Mouse (Mus musculus): ENCODE results near the gene Jam3. TPM values are rescaled to one million over a fixed set of nuclear protein-coding genes. Genes with fewer than 3 reads are reported as not detected.
A peak's percentile ranks its signal among the peaks of the same experiment; 100 is the strongest.

Gene Jam3
- 5.7 and 7.1 TPM in 2 replicates for polyA plus RNA-seq (2015; fragmentation: Nextera tagmentation; extraction: Ambion mirVana)

DNA sequence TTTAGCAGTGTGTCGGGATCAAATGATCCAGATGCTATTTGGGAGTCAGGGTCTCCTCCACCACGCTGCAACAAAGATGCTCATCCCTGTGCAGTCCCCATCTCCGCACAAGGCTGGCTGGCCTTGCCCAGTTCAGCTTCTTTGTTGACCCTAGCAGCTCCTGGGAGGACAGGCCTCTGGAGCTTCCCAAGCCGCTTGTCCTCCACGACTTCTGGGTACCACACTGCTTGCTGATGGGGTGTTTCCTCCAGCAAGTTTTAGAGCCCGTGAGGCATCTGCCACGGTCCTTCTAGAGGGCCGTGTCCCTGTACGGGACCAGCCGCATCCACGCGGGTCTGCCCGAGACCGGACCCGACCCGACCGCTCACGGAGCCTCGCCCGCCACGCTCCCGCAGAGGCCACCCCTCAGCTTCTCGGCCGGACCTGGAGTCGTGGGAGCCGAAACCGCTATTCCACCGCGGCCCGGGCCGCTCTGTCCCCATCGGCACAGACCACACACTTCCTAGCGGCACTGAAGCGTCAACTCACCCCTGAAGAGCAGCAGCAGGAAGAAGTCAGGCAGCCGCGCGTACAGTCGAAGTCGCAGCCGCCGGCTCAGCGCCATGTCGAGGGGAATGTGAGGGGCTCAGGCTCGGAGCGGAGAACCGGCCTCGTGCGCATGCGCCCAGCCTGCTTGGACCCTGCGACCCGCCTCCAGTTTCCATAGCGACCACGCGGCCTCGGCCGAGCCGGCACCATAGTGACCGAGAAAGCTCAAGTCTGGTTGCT is at the start of gene Jam3:
Gene Jam3, minus strand, starts transcription at position 659 of the 768 bp plus-strand sequence.
- DNase-seq (peak; percentile 33), ATAC-seq (ENCODE audit: low read depth) (peak; percentile 62)
- Histone ChIP-seq H3K9ac (peak within 1 kb of the TSS; percentile 43), H3K4me2 (peak within 1 kb of the TSS; percentile 70), H3K9me3 (replicated peaks) (no peaks in the 10 kb centered on the region), H3K27ac (no peak within 1 kb of the TSS), H3K27me3 (peaks cover 35% of the 10 kb centered on the region), H3K4me3 (replicated peaks) (peak within 1 kb of the TSS; percentile 57), H3K36me3 (no peaks in the 10 kb centered on the region), H3K4me1 (replicated peaks) (peaks cover 4% of the 10 kb centered on the region; the same call in 1 of the 2 replicates)
- under 1% methylated on average over 53 of the region's 58 CpGs for WGBS (ENCODE audit: insufficient replicate concordance)

DNA sequence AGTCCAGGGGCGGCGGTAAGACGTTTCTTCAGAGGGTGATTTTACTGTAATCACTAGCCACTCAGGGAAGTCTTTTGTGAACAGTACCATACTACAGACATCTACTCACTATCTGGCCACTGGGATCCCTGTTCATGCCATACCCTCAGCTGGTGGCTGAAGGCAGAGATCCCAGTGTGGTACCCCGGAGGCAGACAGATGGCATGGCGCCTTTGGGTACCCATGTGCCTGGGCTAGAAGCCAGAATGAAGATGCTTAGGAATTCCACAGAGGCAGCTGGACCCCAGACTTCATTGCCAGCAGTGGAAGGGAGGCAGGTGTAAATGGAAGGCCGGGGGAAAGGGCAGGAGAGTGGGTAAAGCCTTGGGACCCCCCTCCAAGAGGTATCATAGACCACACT is 49.0 kb upstream of the Jam3 start:
- no peak overlapping the region for H3K4me2 ChIP-seq
- no peak overlapping the region for H3K27ac ChIP-seq
- no peaks in the 10 kb centered on the region for H3K9me3 ChIP-seq (replicated peaks)
- H3K36me3 ChIP-seq: no peaks in the 10 kb centered on the region
- no peak overlapping the region for H3K9ac ChIP-seq
- H3K4me3 ChIP-seq (replicated peaks): no peak overlapping the region
- H3K4me1 ChIP-seq (replicated peaks): no peaks in the 10 kb centered on the region
- no peak for ATAC-seq (ENCODE audit: low read depth)
- H3K27me3 ChIP-seq: no peaks in the 10 kb centered on the region
- 65% methylated on average over 6 of the region's 6 CpGs for WGBS (ENCODE audit: insufficient replicate concordance)
- no peak for DNase-seq

DNA sequence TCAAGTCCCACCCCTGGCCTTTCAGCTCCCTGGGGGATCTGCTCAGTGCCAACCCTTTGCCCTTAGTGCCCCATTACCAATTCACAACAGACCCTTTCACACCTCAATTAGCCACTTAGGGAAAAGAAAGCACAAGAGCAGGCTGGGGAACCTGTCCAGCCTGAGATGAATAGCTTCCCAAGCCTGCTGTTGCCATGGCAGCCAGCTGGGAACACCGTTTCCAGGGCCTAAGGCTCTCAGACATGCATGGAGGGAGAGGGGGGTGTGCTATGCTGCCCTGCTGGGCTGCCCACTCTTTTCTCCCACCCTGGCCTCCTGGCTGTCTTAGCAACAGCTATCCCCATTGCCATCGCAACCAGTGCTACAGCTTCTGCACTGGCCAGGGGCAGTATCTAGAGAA is 47.9 kb upstream of the Jam3 start:
- Histone ChIP-seq H3K4me2 (no peak overlapping the region), H3K36me3 (no peaks in the 10 kb centered on the region), H3K27me3 (no peaks in the 10 kb centered on the region), H3K4me3 (replicated peaks) (no peak overlapping the region), H3K9ac (no peak overlapping the region), H3K27ac (no peak overlapping the region), H3K4me1 (replicated peaks) (no peaks in the 10 kb centered on the region), H3K9me3 (replicated peaks) (no peaks in the 10 kb centered on the region)
- ATAC-seq (ENCODE audit: low read depth) (no peak), DNase-seq (no peak)
- 36% methylated on average over 2 of the region's 2 CpGs for WGBS (ENCODE audit: insufficient replicate concordance)

DNA sequence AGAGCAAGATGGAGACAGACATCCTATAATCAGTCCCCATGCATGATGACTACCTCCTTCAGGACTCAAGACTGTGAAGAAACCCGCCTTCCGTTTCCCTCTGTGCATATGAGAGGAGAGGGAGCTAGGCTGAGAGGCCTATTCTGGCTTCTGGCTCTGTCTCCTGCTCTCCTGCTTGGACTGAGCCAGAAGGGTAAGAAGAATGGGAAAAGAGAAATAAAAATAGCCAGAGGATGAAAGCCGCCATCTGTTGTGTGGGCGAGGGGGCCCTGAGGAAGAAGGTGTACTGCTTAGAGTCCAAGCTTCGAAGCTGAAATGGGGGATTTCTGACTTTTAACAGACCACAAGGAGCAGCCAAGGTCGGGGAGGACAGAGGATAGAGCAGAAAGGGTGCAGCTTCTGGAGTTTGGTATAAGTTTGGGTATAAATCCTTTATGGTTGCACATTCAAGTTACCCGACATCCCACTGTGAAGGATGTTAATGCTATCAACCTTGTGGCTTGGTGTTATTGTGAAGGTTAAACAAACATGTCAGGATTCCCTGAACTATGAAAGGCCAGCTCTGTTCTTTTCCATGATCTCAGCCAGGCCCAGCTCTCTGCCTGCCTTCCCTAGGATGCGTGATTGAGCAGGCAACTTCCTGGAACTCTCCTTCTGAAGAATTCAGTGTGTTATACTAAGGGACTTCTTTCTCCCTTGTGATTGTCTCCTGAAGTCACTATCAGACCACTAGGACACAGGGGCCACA is 46.4 kb upstream of the Jam3 start:
- no peaks in the 10 kb centered on the region for H3K4me1 ChIP-seq (replicated peaks)
- DNase-seq (no peak), ATAC-seq (ENCODE audit: low read depth) (no peak)
- no peaks in the 10 kb centered on the region for H3K27me3 ChIP-seq
- no peaks in the 10 kb centered on the region for H3K9me3 ChIP-seq (replicated peaks)
- WGBS (ENCODE audit: insufficient replicate concordance): 55% methylated on average over 8 of the region's 8 CpGs
- H3K36me3 ChIP-seq: no peaks in the 10 kb centered on the region
- H3K4me3 ChIP-seq (replicated peaks): no peak overlapping the region
- H3K9ac ChIP-seq: no peak overlapping the region
- H3K4me2 ChIP-seq: no peak overlapping the region
- no peak overlapping the region for H3K27ac ChIP-seq

DNA sequence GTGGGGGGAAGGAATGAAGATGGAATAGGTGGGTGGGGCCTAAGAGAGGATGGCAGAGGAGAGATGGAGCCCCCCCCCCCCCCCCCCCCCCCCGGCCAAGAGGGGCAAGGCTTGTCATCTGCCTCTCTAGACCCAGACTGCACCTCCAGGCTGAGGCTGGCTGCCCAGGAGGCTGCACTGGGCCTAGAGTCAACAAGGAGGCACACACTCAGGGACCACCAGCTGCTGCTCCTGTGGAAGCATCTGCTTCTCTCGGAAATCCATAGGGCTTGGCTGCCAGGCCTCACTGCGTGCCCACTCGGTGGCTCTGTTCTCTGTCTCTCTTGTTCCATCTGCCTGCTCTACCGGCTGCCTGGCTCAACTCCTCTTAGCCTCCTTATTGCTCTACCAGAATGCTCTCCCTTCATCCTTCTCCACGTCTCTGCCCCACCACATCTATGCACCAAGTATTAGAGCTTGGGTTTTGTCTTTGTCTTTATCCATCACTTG is 38.4 kb upstream of the Jam3 start:
- peaks cover 8% of the 10 kb centered on the region for H3K4me1 ChIP-seq (replicated peaks)
- H3K4me2 ChIP-seq: no peak overlapping the region
- DNase-seq: no peak
- no peak overlapping the region for H3K27ac ChIP-seq
- ATAC-seq (ENCODE audit: low read depth): no peak
- 59% methylated on average over 5 of the region's 6 CpGs for WGBS (ENCODE audit: insufficient replicate concordance)
- H3K9ac ChIP-seq: no peak overlapping the region
- H3K36me3 ChIP-seq: no peaks in the 10 kb centered on the region
- no peaks in the 10 kb centered on the region for H3K9me3 ChIP-seq (replicated peaks)
- H3K27me3 ChIP-seq: no peaks in the 10 kb centered on the region
- no peak overlapping the region for H3K4me3 ChIP-seq (replicated peaks)

DNA sequence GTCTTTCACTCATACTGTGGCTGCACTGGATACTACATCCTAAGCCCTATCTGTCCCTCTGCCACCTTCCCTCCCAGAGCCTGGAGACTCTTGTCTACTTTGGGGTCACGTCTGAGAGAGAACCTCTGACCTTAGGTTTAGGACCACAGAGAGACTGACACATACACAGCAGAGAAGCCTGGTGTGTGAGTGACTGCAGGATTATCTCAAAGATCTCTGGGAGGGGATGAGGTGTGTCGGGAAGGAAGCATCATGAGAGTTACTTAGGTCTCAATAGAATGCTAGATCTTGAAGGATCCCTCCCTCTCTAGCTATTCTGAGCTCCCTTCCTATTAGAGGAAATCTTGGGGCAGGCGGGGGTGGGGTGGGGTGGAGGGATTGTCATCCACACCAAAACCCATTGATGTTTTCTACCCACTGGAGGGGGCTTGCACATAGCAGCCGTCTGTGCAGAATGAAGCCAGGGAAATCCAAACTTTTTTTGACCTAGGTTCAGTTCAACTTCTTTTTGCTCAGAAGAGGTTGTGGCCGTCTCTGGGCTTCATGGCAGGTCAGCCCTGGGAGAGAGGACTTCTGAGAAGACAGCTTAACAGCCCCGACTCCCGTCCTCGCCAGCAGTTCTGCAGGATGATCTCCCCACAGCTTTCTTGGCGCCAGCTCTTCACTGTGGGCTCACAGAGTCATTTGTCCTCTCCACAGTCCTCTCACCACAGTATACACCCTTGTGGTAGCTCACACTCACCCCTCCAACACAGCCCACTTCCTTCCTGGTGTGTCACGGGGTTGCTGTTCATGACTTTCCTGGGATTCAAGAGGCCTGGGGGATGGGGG is 37.8 kb upstream of the Jam3 start:
- Histone ChIP-seq H3K4me3 (replicated peaks) (no peak overlapping the region), H3K4me2 (no peak overlapping the region), H3K36me3 (no peaks in the 10 kb centered on the region), H3K9ac (no peak overlapping the region), H3K27me3 (no peaks in the 10 kb centered on the region), H3K4me1 (replicated peaks) (peaks cover 8% of the 10 kb centered on the region), H3K27ac (no peak overlapping the region), H3K9me3 (replicated peaks) (no peaks in the 10 kb centered on the region)
- 20% methylated on average over 10 of the region's 10 CpGs for WGBS (ENCODE audit: insufficient replicate concordance)
- ATAC-seq (ENCODE audit: low read depth) (no peak), DNase-seq (no peak)

DNA sequence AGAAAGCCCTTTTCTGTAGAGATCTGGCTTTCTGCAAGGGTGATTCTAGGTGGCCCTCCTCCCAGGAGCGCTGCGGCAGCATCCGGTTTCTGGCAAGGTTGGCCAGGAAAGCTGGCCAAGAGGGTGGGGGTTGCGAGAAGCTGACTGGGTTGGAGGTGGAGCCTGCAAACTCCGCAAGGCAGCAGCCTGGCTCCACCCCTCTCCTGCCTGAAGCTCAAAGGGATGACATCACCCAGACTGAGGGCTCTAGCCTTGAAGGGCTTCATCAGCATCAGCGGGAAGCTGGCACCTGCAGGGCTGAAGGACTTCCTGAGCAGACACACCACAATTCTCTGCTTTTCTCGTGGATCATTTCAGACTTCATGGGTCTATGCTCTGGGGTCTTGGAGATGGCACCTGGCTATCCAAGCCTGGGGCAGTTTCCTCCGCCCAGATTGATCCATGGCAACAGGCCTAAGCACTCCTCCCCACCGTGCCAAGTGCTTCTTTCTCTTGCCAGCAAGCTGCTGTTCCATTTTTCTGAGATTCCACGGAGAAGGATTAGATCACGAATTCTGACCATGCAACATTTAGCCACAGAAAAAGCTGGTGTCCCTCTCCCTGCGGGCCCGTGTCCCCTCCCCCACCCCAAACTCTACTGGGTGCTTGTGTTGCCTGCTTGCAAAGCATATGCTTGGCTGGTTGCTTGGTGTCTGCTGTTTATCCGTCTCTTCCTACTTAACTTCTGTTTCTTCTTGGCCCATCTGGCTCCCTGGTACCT is 37.0 kb upstream of the Jam3 start:
- H3K4me3 ChIP-seq (replicated peaks): no peak overlapping the region; the same call in 1 of the 2 replicates
- DNase-seq: peak; percentile 9
- peaks cover 8% of the 10 kb centered on the region for H3K4me1 ChIP-seq (replicated peaks)
- H3K9me3 ChIP-seq (replicated peaks): no peaks in the 10 kb centered on the region
- 10% methylated on average over 14 of the region's 14 CpGs for WGBS (ENCODE audit: insufficient replicate concordance)
- H3K9ac ChIP-seq: no peak overlapping the region
- peak overlapping the region; percentile 35; the same call in 1 of the 2 replicates for H3K4me2 ChIP-seq
- no peaks in the 10 kb centered on the region for H3K27me3 ChIP-seq
- no peaks in the 10 kb centered on the region for H3K36me3 ChIP-seq
- peak; percentile 67; the same call in 1 of the 2 replicates for ATAC-seq (ENCODE audit: low read depth)
- no peak overlapping the region for H3K27ac ChIP-seq

DNA sequence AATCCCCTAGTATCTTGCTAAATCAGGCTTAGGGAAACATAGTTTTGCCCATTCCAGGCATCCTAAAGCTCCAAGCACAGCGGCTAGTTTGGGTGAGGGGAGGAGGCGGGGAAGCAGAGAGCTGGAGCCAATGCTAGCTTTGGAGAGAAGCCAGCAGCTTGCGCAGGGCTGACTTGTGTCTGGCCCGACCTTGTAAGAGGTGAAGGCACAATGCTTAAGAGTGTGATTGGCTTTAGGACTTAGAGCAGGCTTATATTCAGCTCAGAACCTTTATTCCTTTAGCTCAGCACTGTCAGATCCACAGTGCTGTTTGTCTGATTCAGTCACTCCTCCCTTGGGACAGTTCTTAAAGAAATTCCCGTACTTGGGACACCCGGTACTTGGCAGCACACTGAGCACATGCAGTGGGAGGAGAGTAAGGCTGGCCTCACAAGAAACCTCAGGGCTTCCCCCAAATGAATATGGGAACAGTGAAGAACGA is 36.3 kb upstream of the Jam3 start:
- DNase-seq: no peak
- Histone ChIP-seq H3K4me2 (peak overlapping the region; percentile 35; the same call in 1 of the 2 replicates), H3K4me1 (replicated peaks) (peaks cover 8% of the 10 kb centered on the region), H3K9ac (no peak overlapping the region), H3K36me3 (no peaks in the 10 kb centered on the region), H3K4me3 (replicated peaks) (no peak overlapping the region; the same call in 1 of the 2 replicates), H3K27me3 (no peaks in the 10 kb centered on the region), H3K9me3 (replicated peaks) (no peaks in the 10 kb centered on the region), H3K27ac (no peak overlapping the region)
- ATAC-seq (ENCODE audit: low read depth): no peak
- WGBS (ENCODE audit: insufficient replicate concordance): 19% methylated on average over 7 of the region's 7 CpGs

DNA sequence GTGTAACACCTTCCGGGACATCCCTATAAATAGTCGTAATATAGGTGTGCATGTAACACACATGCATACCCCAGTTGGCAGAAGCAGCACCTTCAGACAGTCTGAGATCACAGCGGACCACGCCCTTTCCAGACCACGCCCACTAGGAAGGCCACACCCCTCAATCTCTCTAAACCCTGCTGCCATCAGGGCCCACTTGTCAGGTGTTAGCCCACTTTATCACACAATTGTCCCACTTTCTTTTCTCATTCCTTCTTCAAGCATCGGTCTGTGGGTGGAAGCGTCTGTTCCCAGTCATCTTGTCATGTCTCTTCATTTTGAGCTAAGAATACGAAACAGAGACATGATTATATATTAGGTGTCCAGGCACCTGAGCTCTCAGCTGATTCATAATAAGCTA is 35.2 kb upstream of the Jam3 start:
- Histone ChIP-seq H3K9me3 (replicated peaks) (no peaks in the 10 kb centered on the region), H3K4me3 (replicated peaks) (no peak overlapping the region), H3K36me3 (no peaks in the 10 kb centered on the region), H3K4me1 (replicated peaks) (peaks cover 8% of the 10 kb centered on the region), H3K27ac (no peak overlapping the region), H3K4me2 (no peak overlapping the region), H3K9ac (no peak overlapping the region), H3K27me3 (no peaks in the 10 kb centered on the region)
- 53% methylated on average over 8 of the region's 8 CpGs for WGBS (ENCODE audit: insufficient replicate concordance)
- no peak for DNase-seq
- no peak for ATAC-seq (ENCODE audit: low read depth)

DNA sequence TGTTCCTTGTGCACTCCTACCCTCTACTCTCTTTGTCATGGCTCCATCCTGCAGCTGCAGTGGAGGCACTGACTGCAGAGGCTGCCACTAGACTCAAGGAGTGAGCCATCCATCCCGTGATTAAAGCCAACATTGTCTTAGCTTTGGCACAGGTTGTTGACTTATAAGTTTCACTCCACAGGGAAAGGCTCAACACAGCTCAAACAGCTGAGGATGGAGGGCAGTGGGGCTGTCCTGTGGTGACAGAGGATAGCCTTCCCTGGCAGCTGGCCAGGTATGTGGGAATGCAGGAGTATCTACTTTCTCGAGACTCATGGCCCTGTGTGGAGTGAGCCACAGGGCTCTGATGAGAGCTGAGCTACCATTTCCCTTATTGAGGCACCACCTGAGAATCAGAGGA is 34.1 kb upstream of the Jam3 start:
- H3K4me1 ChIP-seq (replicated peaks): peaks cover 8% of the 10 kb centered on the region
- 50% methylated on average over 2 of the region's 2 CpGs for WGBS (ENCODE audit: insufficient replicate concordance)
- no peaks in the 10 kb centered on the region for H3K36me3 ChIP-seq
- H3K9me3 ChIP-seq (replicated peaks): no peaks in the 10 kb centered on the region
- no peak overlapping the region for H3K27ac ChIP-seq
- DNase-seq (no peak), ATAC-seq (ENCODE audit: low read depth) (no peak)
- H3K9ac ChIP-seq: no peak overlapping the region
- H3K4me3 ChIP-seq (replicated peaks): no peak overlapping the region
- no peaks in the 10 kb centered on the region for H3K27me3 ChIP-seq
- no peak overlapping the region for H3K4me2 ChIP-seq

Data from liver, embryonic 13.5 days (tissue).